Mouse (Mus musculus): ENCODE results near the gene Olfr1341. TPM values are rescaled to one million over a fixed set of nuclear protein-coding genes. Genes with fewer than 3 reads are reported as not detected.

Gene Olfr1341
- polyA plus RNA-seq (2012; rRNA removed) (not detected in 2 replicates), polyA plus RNA-seq (2014; fragmentation: Nextera tagmentation; extraction: Ambion mirVana) (not detected in 2 replicates)

DNA sequence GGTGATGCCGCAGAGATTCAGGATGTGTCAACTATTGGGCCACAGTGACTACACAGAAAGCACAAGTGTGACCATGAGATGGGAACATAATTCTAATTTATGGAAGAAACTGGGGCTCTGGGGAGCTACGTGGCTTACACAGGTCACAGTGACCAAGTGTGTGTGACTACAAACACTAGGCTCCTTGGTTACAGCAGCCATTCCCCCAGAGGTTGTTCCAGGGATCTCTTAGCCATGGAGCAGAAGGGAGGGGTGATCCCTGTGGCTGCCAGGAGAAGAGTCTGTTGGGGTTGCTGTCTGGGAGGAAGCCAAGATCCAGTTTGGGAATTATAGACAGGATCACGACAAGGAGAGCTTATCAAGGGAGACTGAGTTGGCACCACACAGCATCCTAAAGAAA is at the start of gene Olfr1341:
Olfr1341 (plus strand) TSS at position 301 of the 400 bp plus-strand sequence.
- no peak within 1 kb of the TSS for H3K4me3 ChIP-seq (ENCODE audit: insufficient read depth in 1 of 2, low read depth in 2 of 2, low read length in 2 of 2)
- H3K4me1 ChIP-seq (replicated peaks; ENCODE audit: control insufficient read depth in 2 of 2, insufficient read depth in 2 of 2, low read length in 1 of 2), result no peaks in the 10 kb centered on the region
- H3K27me3 ChIP-seq (ENCODE audit: control insufficient read depth, insufficient read depth, low read length), result no peaks in the 10 kb centered on the region
- WGBS (ENCODE audit: insufficient replicate concordance), result 51% methylated on average over 3 of the region's 3 CpGs
- no peak within 1 kb of the TSS for H3K4me2 ChIP-seq (ENCODE audit: low read depth)
- no peak within 1 kb of the TSS for H3K9ac ChIP-seq (replicated peaks)
- no peak for TF ChIP-seq CTCF (IDR thresholded peaks at IDR 0.05; ENCODE audit: low read depth)
- no peak for TF ChIP-seq EP300 (IDR thresholded peaks at IDR 0.05; ENCODE audit: low read depth)
- no peak for ATAC-seq (ENCODE audit: insufficient read depth)
- no peaks in the 10 kb centered on the region for H3K36me3 ChIP-seq (replicated peaks; ENCODE audit: control insufficient read depth, insufficient read depth, low read depth)
- H3K27ac ChIP-seq, result no peak within 1 kb of the TSS
- no peaks in the 10 kb centered on the region for H3K9me3 ChIP-seq (ENCODE audit: control insufficient read depth, low read length)
- DNase-seq (ENCODE audit: low read depth in 3 of 3, low spot score in 3 of 3), result no peak

DNA sequence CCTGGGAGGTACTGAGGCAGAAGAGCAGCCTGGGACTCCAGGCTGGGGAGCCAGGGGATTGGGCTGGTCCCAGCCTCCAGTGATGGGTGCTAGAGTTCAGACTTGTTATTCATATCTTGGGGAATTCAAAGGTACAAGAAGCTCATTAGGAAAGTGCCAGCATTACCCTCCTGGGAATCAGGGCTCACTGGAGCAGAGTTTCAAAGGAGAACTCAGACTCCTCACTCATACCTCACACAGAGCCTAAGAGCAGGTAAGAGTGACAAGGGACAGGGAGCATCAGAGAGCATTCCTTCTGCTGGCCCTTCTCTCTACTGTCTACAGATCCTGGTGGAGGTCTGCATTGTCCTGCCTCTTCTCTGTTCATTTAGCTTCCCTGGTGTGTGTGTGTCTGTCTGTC is 44.7 kb upstream of the Olfr1341 start, which contains the start of gene Olfr62:
Olfr62 (plus strand) TSS at position 301 of the 400 bp plus-strand sequence.
- H3K27ac ChIP-seq, result no peak within 1 kb of the TSS
- DNase-seq (ENCODE audit: low read depth in 3 of 3, low spot score in 3 of 3) (no peak), ATAC-seq (ENCODE audit: insufficient read depth) (no peak)
- no peak within 1 kb of the TSS for H3K4me2 ChIP-seq (ENCODE audit: low read depth)
- TF ChIP-seq EP300 (IDR thresholded peaks at IDR 0.05; ENCODE audit: low read depth), result no peak
- TF ChIP-seq CTCF (IDR thresholded peaks at IDR 0.05; ENCODE audit: low read depth), result no peak
- H3K27me3 ChIP-seq (ENCODE audit: control insufficient read depth, insufficient read depth, low read length), result no peaks in the 10 kb centered on the region
- no peaks in the 10 kb centered on the region for H3K9me3 ChIP-seq (ENCODE audit: control insufficient read depth, low read length)
- H3K36me3 ChIP-seq (replicated peaks; ENCODE audit: control insufficient read depth, insufficient read depth, low read depth), result no peaks in the 10 kb centered on the region
- no peaks in the 10 kb centered on the region for H3K4me1 ChIP-seq (replicated peaks; ENCODE audit: control insufficient read depth in 2 of 2, insufficient read depth in 2 of 2, low read length in 1 of 2)
- H3K4me3 ChIP-seq (ENCODE audit: insufficient read depth in 1 of 2, low read depth in 2 of 2, low read length in 2 of 2), result no peak within 1 kb of the TSS
- H3K9ac ChIP-seq (replicated peaks), result no peak within 1 kb of the TSS

GRCm38 (mm10) chr4:118687086-118687485 is 16.2 kb upstream of the Olfr1341 start:
- H3K9ac ChIP-seq (replicated peaks), result no peak overlapping the region
- TF ChIP-seq CTCF (IDR thresholded peaks at IDR 0.05; ENCODE audit: low read depth) (no peak), EP300 (IDR thresholded peaks at IDR 0.05; ENCODE audit: low read depth) (no peak)
- no peaks in the 10 kb centered on the region for H3K9me3 ChIP-seq (ENCODE audit: control insufficient read depth, low read length)
- ATAC-seq (ENCODE audit: insufficient read depth) (no peak), DNase-seq (ENCODE audit: low read depth in 3 of 3, low spot score in 3 of 3) (no peak)
- no peaks in the 10 kb centered on the region for H3K27me3 ChIP-seq (ENCODE audit: control insufficient read depth, insufficient read depth, low read length)
- WGBS (ENCODE audit: insufficient replicate concordance), result 12% methylated on average over 2 of the region's 2 CpGs
- no peak overlapping the region for H3K4me2 ChIP-seq (ENCODE audit: low read depth)
- H3K4me1 ChIP-seq (replicated peaks; ENCODE audit: control insufficient read depth in 2 of 2, insufficient read depth in 2 of 2, low read length in 1 of 2), result no peaks in the 10 kb centered on the region
- no peak overlapping the region for H3K27ac ChIP-seq
- no peak overlapping the region for H3K4me3 ChIP-seq (ENCODE audit: insufficient read depth in 1 of 2, low read depth in 2 of 2, low read length in 2 of 2)
- H3K36me3 ChIP-seq (replicated peaks; ENCODE audit: control insufficient read depth, insufficient read depth, low read depth), result no peaks in the 10 kb centered on the region

GRCm38 (mm10) chr4:118692412-118692973 is 10.8 kb upstream of the Olfr1341 start, which contains the start of gene Olfr1342:
Gene Olfr1342 (minus strand): TSS chr4:118692756.
- H3K4me3 ChIP-seq (ENCODE audit: insufficient read depth in 1 of 2, low read depth in 2 of 2, low read length in 2 of 2), result no peak within 1 kb of the TSS
- no peaks in the 10 kb centered on the region for H3K27me3 ChIP-seq (ENCODE audit: control insufficient read depth, insufficient read depth, low read length)
- ATAC-seq (ENCODE audit: insufficient read depth), result no peak
- DNase-seq (ENCODE audit: low read depth in 3 of 3, low spot score in 3 of 3), result no peak
- no peak within 1 kb of the TSS for H3K9ac ChIP-seq (replicated peaks)
- H3K4me1 ChIP-seq (replicated peaks; ENCODE audit: control insufficient read depth in 2 of 2, insufficient read depth in 2 of 2, low read length in 1 of 2), result no peaks in the 10 kb centered on the region
- H3K9me3 ChIP-seq (ENCODE audit: control insufficient read depth, low read length), result no peaks in the 10 kb centered on the region
- H3K27ac ChIP-seq, result no peak within 1 kb of the TSS
- no peaks in the 10 kb centered on the region for H3K36me3 ChIP-seq (replicated peaks; ENCODE audit: control insufficient read depth, insufficient read depth, low read depth)
- no peak within 1 kb of the TSS for H3K4me2 ChIP-seq (ENCODE audit: low read depth)
- 17% methylated on average over 12 of the region's 12 CpGs for WGBS (ENCODE audit: insufficient replicate concordance)
- TF ChIP-seq EP300 (IDR thresholded peaks at IDR 0.05; ENCODE audit: low read depth) (no peak), CTCF (IDR thresholded peaks at IDR 0.05; ENCODE audit: low read depth) (no peak)

DNA sequence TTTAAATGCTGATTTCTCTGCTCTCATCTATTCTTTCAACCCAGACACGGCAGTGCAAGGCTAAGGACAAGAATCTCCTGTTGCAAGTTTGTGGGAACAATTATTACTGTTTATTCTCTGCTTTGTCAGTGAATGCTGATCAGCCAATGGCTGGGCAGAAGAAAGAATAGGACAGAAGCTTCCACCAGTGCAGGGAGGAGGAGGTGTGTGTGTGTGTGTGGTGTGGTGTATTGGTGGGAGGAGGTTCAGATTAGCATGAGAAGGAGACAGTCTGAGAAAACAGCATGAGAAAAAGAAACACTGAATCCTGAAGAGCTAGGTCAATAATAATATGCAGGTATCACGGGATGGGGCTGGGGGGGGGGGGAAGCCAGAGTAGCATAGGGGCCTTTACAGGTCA is 9.5 kb upstream of the Olfr1341 start:
- Histone ChIP-seq H3K36me3 (replicated peaks; ENCODE audit: control insufficient read depth, insufficient read depth, low read depth) (no peaks in the 10 kb centered on the region), H3K4me2 (ENCODE audit: low read depth) (no peak overlapping the region), H3K9me3 (ENCODE audit: control insufficient read depth, low read length) (no peaks in the 10 kb centered on the region), H3K27ac (no peak overlapping the region), H3K27me3 (ENCODE audit: control insufficient read depth, insufficient read depth, low read length) (no peaks in the 10 kb centered on the region), H3K4me3 (ENCODE audit: insufficient read depth in 1 of 2, low read depth in 2 of 2, low read length in 2 of 2) (no peak overlapping the region), H3K4me1 (replicated peaks; ENCODE audit: control insufficient read depth in 2 of 2, insufficient read depth in 2 of 2, low read length in 1 of 2) (no peaks in the 10 kb centered on the region), H3K9ac (replicated peaks) (no peak overlapping the region)
- ATAC-seq (ENCODE audit: insufficient read depth) (no peak), DNase-seq (ENCODE audit: low read depth in 3 of 3, low spot score in 3 of 3) (no peak)
- TF ChIP-seq CTCF (IDR thresholded peaks at IDR 0.05; ENCODE audit: low read depth), result no peak
- WGBS (ENCODE audit: insufficient replicate concordance), result 35% methylated on average over 2 of the region's 2 CpGs

Measured in liver, embryonic 14.5 days (tissue).